Mouse (Mus musculus): Measurements from ENCODE around the gene Cyp4f15.

GRCm38 (mm10) chr17:32657041-32657440, 28.4 kb upstream of the Cyp4f15 start:
- TF ChIP-seq CTCF (IDR thresholded peaks at IDR 0.05; ENCODE audit: low read depth, low read length), result no peak
- no peak for TF ChIP-seq EP300 (IDR thresholded peaks at IDR 0.05; ENCODE audit: insufficient read depth, low read depth, low read length)

All from ES-Bruce4 (cell line).